Mouse (Mus musculus): ENCODE measurements around the gene Kidins220. TPM values are rescaled to one million over a fixed set of nuclear protein-coding genes. Genes with fewer than 3 reads are reported as not detected.

Gene Kidins220
- polyA plus RNA-seq, 1 experiment from 2014 or later = 96.4 TPM

DNA sequence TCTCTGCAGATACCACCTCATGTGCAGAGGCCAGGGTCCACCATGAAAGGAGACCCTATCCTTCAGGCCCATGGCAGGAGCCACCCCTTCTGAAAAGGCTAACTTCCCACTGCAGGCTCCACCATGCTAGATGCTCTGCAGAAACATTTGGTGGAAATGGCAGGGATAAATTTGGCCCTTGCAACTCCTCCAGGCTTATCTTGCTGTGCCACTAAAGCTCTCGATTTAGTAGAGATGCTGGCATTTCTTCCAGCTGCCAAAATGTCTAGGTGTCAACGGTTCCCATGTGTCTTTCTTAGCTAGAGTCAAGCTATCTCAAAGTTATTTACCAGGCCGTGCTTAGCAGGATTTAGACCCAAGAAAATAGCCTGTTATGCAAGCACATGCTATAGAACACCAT, 99.6 kb downstream of the Kidins220 start:
- H3K27me3 ChIP-seq (replicated peaks) = no peaks in the 10 kb centered on the region
- no peaks in the 10 kb centered on the region for H3K36me3 ChIP-seq
- no peak overlapping the region for H3K4me2 ChIP-seq (replicated peaks)
- H3K27ac ChIP-seq = no peak overlapping the region
- H3K4me1 ChIP-seq = peaks cover under 1% of the 10 kb centered on the region; the same call in 1 of the 2 replicates
- WGBS = 91% methylated on average over 3 of the region's 3 CpGs
- no peak overlapping the region for H3K9ac ChIP-seq
- no peak for ATAC-seq (ENCODE audit: low FRiP score, low read depth)
- no peaks in the 10 kb centered on the region for H3K9me3 ChIP-seq
- H3K4me3 ChIP-seq = no peak overlapping the region

DNA sequence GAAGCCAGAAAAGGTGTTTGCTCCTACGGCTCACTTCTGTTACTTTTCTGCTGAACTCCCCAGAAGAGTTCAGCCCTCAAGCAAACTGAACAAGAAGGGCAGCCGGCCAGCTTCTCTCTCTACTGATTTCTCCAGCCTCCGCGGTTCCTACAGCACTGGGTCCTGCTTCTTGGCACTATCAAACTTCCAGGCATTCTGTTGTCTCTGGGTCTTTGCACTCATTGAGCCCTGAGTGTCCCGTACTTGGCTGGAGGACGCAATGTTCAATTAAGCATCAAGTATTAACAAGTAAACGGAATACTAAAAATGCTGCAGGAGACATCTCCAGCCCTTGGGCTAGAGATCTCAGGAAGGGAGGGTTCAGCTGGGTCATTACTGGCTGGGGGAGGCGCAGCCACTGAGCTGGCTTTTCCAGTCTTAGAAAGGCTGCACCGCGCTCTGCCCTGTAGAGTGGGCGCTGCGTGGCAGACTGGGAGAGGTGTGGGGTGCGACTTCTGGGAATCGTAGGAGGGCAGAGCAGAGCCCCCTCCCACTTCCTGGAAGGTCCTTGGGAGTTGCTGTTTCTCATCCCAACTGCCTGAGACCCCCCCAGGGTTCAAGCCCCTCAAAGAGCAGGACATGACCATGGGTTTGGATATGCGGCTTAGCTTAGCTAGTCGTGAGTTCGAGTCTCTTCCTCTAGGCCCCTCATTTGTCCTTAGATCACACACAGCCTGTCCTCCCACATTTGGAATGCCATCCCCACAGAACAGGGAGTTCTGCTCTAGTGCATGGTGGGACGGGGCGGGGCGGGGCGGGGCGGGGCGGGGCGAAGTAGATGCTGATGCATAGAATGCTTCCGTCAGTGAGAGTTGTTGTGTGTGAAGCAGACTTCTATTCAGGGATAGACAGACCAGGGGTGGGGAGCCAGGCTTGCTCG, 108.8 kb downstream of the Kidins220 start:
- no peak overlapping the region for H3K9ac ChIP-seq
- no peak for ATAC-seq (ENCODE audit: low FRiP score, low read depth)
- no peaks in the 10 kb centered on the region for H3K36me3 ChIP-seq
- no peaks in the 10 kb centered on the region for H3K9me3 ChIP-seq
- no peak overlapping the region for H3K27ac ChIP-seq
- H3K4me1 ChIP-seq = no peaks in the 10 kb centered on the region
- peak overlapping the region; percentile 32 for H3K4me2 ChIP-seq (replicated peaks)
- WGBS = 40% methylated on average over 26 of the region's 26 CpGs
- H3K4me3 ChIP-seq = no peak overlapping the region
- no peaks in the 10 kb centered on the region for H3K27me3 ChIP-seq (replicated peaks)

DNA sequence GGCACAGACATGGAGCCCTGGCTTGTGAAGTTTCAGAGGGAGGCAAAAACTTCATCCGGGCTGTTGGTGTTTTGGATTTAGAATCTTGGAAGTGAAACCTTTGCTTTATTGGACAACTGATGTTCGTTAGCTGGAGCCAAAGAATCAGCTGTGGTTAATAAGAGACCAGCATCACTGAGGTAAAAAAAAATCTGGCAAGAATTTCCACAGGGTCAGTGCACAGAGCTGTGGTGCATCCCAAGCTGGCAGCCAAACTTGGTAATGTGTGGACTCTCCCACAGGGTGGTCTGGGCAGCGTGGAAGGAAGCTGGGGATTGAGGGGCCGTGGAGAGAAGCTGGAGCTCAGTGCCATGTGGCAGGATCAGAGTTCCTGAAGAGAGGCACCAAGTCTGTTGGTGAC, 112.2 kb downstream of the Kidins220 start:
- H3K4me3 ChIP-seq = no peak overlapping the region
- WGBS = 79% methylated on average over 4 of the region's 4 CpGs
- H3K27me3 ChIP-seq (replicated peaks) = no peaks in the 10 kb centered on the region
- ATAC-seq (ENCODE audit: low FRiP score, low read depth) = no peak
- no peak overlapping the region for H3K27ac ChIP-seq
- no peak overlapping the region for H3K9ac ChIP-seq
- H3K4me2 ChIP-seq (replicated peaks) = no peak overlapping the region
- no peaks in the 10 kb centered on the region for H3K9me3 ChIP-seq
- no peaks in the 10 kb centered on the region for H3K36me3 ChIP-seq
- H3K4me1 ChIP-seq = no peaks in the 10 kb centered on the region

DNA sequence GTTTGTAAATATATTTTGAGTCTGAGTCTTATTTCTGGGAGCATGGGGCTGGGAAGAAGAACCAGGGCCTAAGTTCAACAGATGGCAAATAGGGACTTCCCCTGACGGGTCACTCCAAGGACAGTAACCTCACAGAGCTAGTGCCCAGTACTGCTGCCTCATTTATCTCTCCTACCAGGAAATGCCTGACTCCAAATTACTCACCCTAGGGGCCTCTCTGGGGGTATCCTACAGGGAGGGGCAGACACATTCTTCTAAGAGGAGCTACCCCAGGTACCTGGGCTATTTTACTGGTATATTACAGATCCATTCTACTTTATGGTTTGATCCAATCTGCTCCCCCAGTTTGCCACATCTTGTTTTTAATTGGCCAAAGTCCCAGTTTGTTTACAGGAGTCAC, 114.7 kb downstream of the Kidins220 start:
- no peak overlapping the region for H3K9ac ChIP-seq
- no peak overlapping the region for H3K4me2 ChIP-seq (replicated peaks)
- no peak for ATAC-seq (ENCODE audit: low FRiP score, low read depth)
- H3K9me3 ChIP-seq = no peaks in the 10 kb centered on the region
- H3K36me3 ChIP-seq = no peaks in the 10 kb centered on the region
- peaks cover 17% of the 10 kb centered on the region for H3K4me1 ChIP-seq
- H3K27me3 ChIP-seq (replicated peaks) = no peaks in the 10 kb centered on the region
- H3K4me3 ChIP-seq = no peak overlapping the region
- WGBS = 42% methylated on average over 1 of the region's 1 CpGs
- H3K27ac ChIP-seq = no peak overlapping the region

DNA sequence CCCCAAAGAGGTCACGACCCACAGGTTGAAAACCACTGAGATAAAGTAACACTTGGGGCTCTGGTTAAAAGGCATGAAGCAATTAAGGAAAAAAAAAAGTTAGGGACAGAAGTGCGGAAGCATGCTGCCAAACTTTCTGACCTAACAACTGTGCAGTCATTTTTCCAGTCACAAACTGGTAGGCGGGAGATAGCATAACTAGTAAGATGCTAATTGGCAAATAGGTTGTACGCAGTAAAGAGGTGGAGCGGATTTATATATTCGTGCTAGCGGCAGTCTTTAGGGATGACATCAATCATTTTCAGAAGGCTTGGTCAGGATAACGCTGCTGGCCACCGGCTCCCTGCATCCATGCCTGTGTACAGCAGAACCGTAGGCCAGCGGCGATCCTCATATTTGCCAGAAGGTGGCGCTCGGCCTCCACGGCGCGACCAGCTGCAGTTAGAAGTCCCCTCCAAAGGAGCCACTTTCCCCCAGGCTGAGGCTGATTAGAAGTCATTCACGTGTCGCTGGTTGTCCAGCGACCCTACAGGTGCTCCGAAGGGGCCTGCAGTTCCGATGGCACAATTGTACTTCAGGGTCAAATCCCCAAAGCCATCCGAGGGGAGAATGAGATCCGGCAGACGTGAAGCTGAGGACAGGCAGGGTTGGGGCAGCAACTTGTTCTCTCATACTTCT, 117.4 kb downstream of the Kidins220 start:
- Histone ChIP-seq H3K4me2 (replicated peaks) (peak overlapping the region; percentile 62), H3K4me3 (peak overlapping the region; percentile 26), H3K27ac (no peak overlapping the region), H3K9ac (0 out of 2 replicates have a peak overlapping the region, but pooled peaks have one; percentile 0), H3K4me1 (peaks cover 25% of the 10 kb centered on the region), H3K9me3 (no peaks in the 10 kb centered on the region), H3K36me3 (no peaks in the 10 kb centered on the region), H3K27me3 (replicated peaks) (no peaks in the 10 kb centered on the region)
- 7% methylated on average over 25 of the region's 25 CpGs for WGBS
- peak; percentile 42 for ATAC-seq (ENCODE audit: low FRiP score, low read depth)

DNA sequence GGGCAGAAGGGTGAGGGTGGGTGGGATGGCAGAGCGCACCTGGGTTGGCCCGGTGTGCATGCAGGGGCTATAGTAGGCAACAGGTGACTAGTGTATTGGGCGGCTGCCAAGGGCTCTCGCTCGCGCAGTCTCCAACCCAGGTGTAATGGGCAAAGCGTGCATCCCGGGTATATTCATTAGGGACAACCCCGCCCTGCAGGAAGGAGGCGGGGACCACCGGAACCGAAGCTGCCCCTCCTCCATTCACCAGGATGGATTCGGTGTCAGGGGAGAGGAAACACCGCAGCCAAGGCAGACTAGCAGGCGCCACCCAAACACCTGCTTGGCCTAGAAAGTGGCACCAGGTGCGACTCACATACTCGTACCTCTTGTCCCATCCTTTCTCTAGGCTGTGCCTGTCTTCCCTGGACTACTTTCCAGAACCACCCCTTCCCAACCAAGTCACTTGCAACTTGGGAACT, 118.1 kb downstream of the Kidins220 start:
- H3K4me1 ChIP-seq = peaks cover 31% of the 10 kb centered on the region
- H3K36me3 ChIP-seq = no peaks in the 10 kb centered on the region
- 2% methylated on average over 17 of the region's 17 CpGs for WGBS
- no peak overlapping the region for H3K27ac ChIP-seq
- no peaks in the 10 kb centered on the region for H3K27me3 ChIP-seq (replicated peaks)
- H3K4me3 ChIP-seq = peak overlapping the region; percentile 26
- ATAC-seq (ENCODE audit: low FRiP score, low read depth) = peak; percentile 4; the same call in 1 of the 2 replicates
- 0 out of 2 replicates have a peak overlapping the region, but pooled peaks have one; percentile 0 for H3K9ac ChIP-seq
- H3K4me2 ChIP-seq (replicated peaks) = peak overlapping the region; percentile 62
- H3K9me3 ChIP-seq = no peaks in the 10 kb centered on the region

DNA sequence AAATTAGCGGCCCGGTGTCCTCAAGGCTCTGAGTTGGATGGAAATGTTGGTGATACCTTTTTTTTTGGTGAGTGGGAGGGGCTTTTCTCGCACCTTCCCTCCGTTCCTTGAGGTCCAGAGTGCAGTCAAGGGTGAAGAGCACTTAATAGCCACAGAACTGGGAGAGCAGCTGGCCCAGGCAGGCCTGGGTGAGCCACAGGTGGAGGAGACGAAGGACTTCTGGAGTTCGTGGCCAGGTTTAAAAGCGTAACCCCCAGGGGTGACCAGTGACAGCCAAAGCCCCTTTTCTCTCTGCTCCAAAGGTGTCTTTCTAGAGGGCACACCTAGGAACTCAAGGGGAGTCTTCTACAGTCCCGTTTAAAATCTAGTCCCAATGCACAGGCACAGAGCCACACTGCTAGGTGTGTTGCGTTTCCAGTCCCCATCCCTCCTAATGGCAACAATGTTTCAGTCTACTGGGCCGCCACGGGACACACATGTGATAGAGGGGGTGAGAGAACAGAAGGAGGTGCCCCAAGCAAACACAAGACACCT, 118.6 kb downstream of the Kidins220 start:
- Histone ChIP-seq H3K36me3 (no peaks in the 10 kb centered on the region), H3K9me3 (no peaks in the 10 kb centered on the region), H3K4me1 (peaks cover 37% of the 10 kb centered on the region), H3K27ac (no peak overlapping the region), H3K4me2 (replicated peaks) (peak overlapping the region; percentile 62), H3K9ac (no peak overlapping the region), H3K4me3 (peak overlapping the region; percentile 26), H3K27me3 (replicated peaks) (no peaks in the 10 kb centered on the region)
- WGBS = 15% methylated on average over 11 of the region's 11 CpGs
- no peak for ATAC-seq (ENCODE audit: low FRiP score, low read depth)

DNA sequence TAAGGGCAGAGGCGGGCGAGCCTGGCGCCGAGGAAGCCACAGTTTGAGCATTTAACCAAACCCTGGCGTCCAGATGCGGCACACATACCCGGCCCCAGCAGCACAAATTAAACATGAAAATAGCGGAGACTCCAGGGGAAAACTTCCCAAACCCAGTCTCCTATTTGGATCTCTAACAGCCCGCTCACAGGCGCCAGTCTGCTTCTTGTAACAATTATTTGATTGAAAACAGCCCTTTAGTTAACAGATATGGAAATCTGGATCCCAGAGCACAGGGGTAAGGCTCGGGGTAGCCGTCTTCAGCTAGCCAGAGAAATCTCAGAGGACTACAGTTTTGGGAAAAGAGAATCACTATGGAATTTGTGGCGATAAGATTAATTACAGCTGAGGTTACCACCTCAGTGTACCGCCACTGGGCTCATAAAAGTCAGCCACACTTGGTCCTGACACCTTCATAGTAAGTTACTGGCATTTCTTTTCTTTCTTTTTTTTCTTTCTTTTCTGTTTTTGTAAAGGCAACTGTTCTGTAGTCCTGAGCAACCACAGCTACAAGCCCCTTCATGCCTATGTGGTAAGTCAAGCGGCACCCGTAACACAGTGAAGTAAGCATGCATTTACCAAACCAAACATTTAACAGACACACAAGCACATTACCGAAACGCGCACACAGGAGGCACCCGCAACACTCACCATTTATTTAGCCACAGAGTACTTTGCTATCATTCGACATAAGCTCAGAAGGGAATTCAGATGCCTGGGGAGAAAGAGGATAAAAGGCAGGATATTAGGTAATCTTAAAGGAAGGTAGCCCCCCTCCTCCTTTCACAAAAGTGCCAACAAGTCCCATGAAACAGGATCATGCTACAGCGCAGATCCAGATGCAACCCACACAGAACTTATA, 120.1 kb downstream of the Kidins220 start:
- H3K4me1 ChIP-seq = peaks cover 52% of the 10 kb centered on the region
- peak overlapping the region; percentile 96 for H3K4me2 ChIP-seq (replicated peaks)
- no peaks in the 10 kb centered on the region for H3K36me3 ChIP-seq
- H3K4me3 ChIP-seq = peak overlapping the region; percentile 69
- H3K27me3 ChIP-seq (replicated peaks) = no peaks in the 10 kb centered on the region
- no peaks in the 10 kb centered on the region for H3K9me3 ChIP-seq
- WGBS = under 1% methylated on average over 22 of the region's 22 CpGs
- H3K27ac ChIP-seq = no peak overlapping the region
- no peak for ATAC-seq (ENCODE audit: low FRiP score, low read depth)
- peak overlapping the region; percentile 68 for H3K9ac ChIP-seq

DNA sequence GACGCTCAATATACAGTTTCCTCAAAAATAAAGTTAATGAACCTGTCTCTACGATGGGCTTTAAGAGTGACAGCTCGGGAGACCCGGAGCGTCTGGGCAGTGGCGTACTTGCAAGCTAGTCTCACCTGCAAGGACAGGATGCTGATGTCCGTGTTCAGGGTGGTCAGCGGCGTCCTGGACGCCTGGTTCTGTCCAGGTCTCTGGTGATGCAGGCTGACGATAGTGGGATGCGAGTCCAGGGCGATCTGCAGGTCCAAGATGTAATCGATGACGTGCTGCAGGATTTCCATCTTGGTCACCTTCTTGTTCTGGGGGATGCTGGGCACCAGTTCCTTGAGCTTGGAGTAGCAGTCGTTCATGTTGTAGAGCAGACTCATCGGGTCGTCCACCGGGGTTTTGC, 120.8 kb downstream of the Kidins220 start:
- H3K9me3 ChIP-seq = no peaks in the 10 kb centered on the region
- ATAC-seq (ENCODE audit: low FRiP score, low read depth) = no peak
- under 1% methylated on average over 19 of the region's 19 CpGs for WGBS
- peak overlapping the region; percentile 96 for H3K4me2 ChIP-seq (replicated peaks)
- no peak overlapping the region for H3K27ac ChIP-seq
- H3K4me3 ChIP-seq = peak overlapping the region; percentile 69
- H3K27me3 ChIP-seq (replicated peaks) = no peaks in the 10 kb centered on the region
- peaks cover 56% of the 10 kb centered on the region for H3K4me1 ChIP-seq
- H3K36me3 ChIP-seq = no peaks in the 10 kb centered on the region
- peak overlapping the region; percentile 68 for H3K9ac ChIP-seq

DNA sequence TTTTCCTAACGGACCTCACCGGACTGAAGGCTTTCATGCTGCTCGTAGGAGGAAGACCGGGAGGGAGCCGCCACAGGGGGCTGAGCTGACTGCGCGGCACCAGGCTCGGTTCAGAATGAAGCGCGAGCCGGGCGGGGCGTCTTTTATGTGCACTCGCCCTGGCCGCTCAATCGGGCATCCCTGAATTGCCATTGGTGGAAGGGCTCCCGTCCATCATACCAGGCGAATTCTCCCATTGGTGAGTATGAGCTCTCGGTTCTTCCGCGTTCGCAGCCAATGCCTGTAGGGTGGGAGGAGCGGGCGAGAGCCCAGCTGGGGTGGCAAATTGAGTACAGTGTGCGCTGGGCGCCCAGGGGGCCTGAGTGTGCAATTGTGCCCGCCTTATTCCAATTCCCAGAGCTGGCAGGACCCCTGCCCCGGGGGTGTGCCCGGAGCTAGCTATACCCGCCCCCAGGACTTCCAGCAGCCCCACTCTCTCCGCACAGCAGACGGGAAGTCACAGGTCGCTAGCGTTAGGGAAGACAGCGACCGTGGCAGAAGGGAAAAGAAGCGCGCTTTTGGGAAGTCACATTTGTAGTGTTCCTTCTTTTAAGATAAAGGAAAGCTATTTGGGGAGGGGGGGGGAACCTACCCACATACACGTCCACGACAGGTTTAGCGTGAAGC, 121.4 kb downstream of the Kidins220 start:
- peak; percentile 81 for ATAC-seq (ENCODE audit: low FRiP score, low read depth)
- Histone ChIP-seq H3K4me1 (peaks cover 61% of the 10 kb centered on the region), H3K9me3 (no peaks in the 10 kb centered on the region), H3K4me2 (replicated peaks) (peak overlapping the region; percentile 96), H3K27ac (peak overlapping the region; percentile 75), H3K9ac (peak overlapping the region; percentile 68), H3K27me3 (replicated peaks) (no peaks in the 10 kb centered on the region), H3K4me3 (peak overlapping the region; percentile 69), H3K36me3 (no peaks in the 10 kb centered on the region)
- WGBS = under 1% methylated on average over 41 of the region's 41 CpGs

DNA sequence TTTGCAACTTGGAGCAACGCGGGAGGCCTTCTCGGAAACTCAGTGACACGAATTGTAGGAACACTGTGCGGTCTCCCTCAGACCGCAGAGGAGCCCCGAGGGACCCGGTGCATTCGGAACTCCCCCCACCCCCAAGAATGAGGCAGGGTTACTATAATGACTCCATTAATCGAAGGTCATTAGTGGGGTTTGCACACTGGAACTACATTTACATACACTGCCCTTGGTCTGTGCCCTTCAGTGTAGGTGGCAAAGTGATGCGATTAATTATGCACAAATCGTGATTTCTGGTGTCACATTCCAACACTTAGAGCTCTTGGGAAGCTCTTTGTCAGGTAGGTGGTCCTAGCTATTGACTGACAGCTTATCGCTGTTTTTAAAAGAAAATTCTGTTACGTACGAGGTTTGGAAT, 121.9 kb downstream of the Kidins220 start:
- Histone ChIP-seq H3K27ac (peak overlapping the region; percentile 91), H3K36me3 (no peaks in the 10 kb centered on the region), H3K9ac (peak overlapping the region; percentile 33), H3K4me3 (peak overlapping the region; percentile 69), H3K27me3 (replicated peaks) (no peaks in the 10 kb centered on the region), H3K4me1 (peaks cover 66% of the 10 kb centered on the region), H3K9me3 (no peaks in the 10 kb centered on the region), H3K4me2 (replicated peaks) (peak overlapping the region; percentile 96)
- no peak for ATAC-seq (ENCODE audit: low FRiP score, low read depth)
- WGBS = under 1% methylated on average over 15 of the region's 15 CpGs

Data from neural tube, embryonic 12.5 days (tissue).